Mouse (Mus musculus) intestine, embryonic 15.5 days (tissue): ENCODE data around the gene Sox9. TPM values are rescaled to one million over a fixed set of nuclear protein-coding genes. Genes with fewer than 3 reads are reported as not detected.

Experiments
- ATAC-seq: fragments of 200-750 bp; cut with Nextera tagmentation; 2 replicates; pipeline ENCODE4 v1.8.0; 2017; ENCODE audit warnings: moderate TSS enrichment, moderate library complexity
- H3K27ac ChIP-seq: fragments of 300-500 bp; sonication (generic); 2 replicates; pipeline ENCODE4 v1.5.1; 2015; ENCODE audit warnings: mild to moderate bottlenecking, inconsistent platforms
- H3K27me3 ChIP-seq: fragments of 300-500 bp; sonication (generic); replicated peaks from 2 replicates; pipeline ENCODE4 v1.6.1; 2015; ENCODE audit warnings: inconsistent platforms
- H3K36me3 ChIP-seq: fragments of 300-500 bp; sonication (generic); 2 replicates; pipeline ENCODE4 v1.6.1; 2015; ENCODE audit warnings: inconsistent platforms
- H3K4me1 ChIP-seq: fragments of 300-500 bp; sonication (generic); replicated peaks from 2 replicates; pipeline ENCODE4 v1.6.1; 2015; ENCODE audit warnings: inconsistent platforms
- H3K4me2 ChIP-seq: fragments of 300-500 bp; sonication (generic); replicated peaks from 2 replicates; pipeline ENCODE4 v1.6.1; 2015; ENCODE audit warnings: mild to moderate bottlenecking, inconsistent platforms
- H3K4me3 ChIP-seq: fragments of 300-500 bp; sonication (generic); replicated peaks from 2 replicates; pipeline ENCODE4 v1.5.1; 2015; ENCODE audit warnings: inconsistent platforms
- H3K9ac ChIP-seq: fragments of 300-500 bp; sonication (generic); 2 replicates; pipeline ENCODE4 v1.6.1; 2015; ENCODE audit warnings: inconsistent platforms
- H3K9me3 ChIP-seq: fragments of 300-500 bp; sonication (generic); 2 replicates; pipeline ENCODE4 v1.6.1; 2016; ENCODE audit warnings: inconsistent platforms
- WGBS: fragments of 180-500 bp; shearing (Covaris S2); methylation state at CpG from one replicate; pipeline ENCODE4 v1.1.7; 2015; 5-methylcytosine and 5-hydroxymethylcytosine counted together
- polyA plus RNA-seq: library from polyadenylated mRNA; unstranded; fragments of >200 nt; fragmentation: Nextera tagmentation; extraction: Ambion mirVana; gene quantifications from 2 replicates; pipeline ENCODE4 v1.2.1, GENCODE M21; 2015

The Sox9 gene
- polyA plus RNA-seq, result 35.0 and 41.2 TPM in 2 replicates

DNA sequence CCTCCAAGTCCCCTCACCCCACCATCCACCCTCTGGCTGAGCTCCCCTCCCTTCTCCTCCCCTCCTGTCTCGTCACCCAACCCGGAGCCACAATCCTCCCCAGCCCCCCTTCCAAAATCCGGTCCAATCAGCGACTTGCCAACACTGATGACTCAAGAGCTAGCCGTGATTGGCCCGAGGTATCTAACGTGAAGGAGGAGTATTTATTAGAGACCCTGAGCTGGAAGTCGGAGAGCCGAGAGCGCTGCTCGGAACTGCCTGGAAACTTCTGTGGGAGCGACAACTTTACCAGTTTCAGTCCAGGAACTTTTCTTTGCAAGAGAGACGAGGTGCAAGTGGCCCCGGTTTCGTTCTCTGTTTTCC lies at the start of gene Sox9:
Sox9 (plus strand) TSS at position 231 of the 363 bp plus-strand sequence.
- under 1% methylated on average over 15 of the region's 15 CpGs for WGBS
- H3K27me3 ChIP-seq, result peaks cover 15% of the 10 kb centered on the region
- H3K27ac ChIP-seq, result peak within 1 kb of the TSS; percentile 80
- no peaks in the 10 kb centered on the region for H3K36me3 ChIP-seq
- peak within 1 kb of the TSS; percentile 70 for H3K4me3 ChIP-seq
- peaks cover 31% of the 10 kb centered on the region for H3K4me1 ChIP-seq
- H3K9ac ChIP-seq, result peak within 1 kb of the TSS; percentile 65
- H3K9me3 ChIP-seq, result no peaks in the 10 kb centered on the region
- H3K4me2 ChIP-seq, result peak within 1 kb of the TSS; percentile 93
- peak; percentile 80 for ATAC-seq

DNA sequence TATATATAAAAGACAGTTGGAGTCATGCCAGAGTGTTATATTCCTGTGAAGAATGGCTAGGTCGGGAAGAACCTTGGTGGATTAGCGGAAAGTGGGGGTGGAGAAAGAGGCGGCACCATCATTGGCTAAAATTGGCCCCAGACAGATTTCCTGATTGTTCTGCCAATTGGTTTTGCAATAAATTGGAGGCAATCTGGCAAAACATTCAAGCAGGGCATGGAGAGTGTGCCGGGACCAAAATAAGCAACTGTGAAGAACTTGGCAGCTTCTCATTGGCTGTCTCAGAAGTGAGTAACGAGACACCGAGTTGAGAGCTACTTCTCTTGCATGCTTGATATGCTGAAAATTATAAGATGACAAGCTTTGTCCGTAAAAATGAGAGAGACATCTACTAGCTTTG lies 49.6 kb upstream of the Sox9 start:
- H3K27ac ChIP-seq, result no peak overlapping the region
- no peaks in the 10 kb centered on the region for H3K4me1 ChIP-seq
- no peaks in the 10 kb centered on the region for H3K9me3 ChIP-seq
- H3K36me3 ChIP-seq, result no peaks in the 10 kb centered on the region
- no peaks in the 10 kb centered on the region for H3K27me3 ChIP-seq
- H3K4me3 ChIP-seq, result no peak overlapping the region
- no peak overlapping the region for H3K4me2 ChIP-seq
- no peak overlapping the region for H3K9ac ChIP-seq
- no peak for ATAC-seq
- 74% methylated on average over 7 of the region's 7 CpGs for WGBS

DNA sequence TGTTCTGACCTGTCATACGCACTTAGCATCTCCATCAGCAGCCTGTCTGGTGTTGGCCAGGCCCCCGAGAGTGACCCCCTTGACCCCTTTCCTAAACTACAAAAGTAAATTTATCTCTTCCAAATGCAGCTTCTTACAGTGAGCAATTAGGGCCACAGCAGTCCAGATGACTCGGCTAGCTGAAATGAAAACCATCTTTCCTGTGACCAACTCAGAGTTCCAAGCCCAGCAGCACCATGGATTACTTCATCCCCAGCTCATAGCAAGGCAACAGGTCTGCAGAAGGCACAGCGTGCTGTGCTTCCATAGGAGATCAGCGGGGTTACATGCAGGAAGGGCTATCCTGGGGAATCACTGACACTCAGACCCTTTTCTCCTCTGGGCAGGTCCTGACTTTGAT lies 45.0 kb upstream of the Sox9 start:
- no peak overlapping the region for H3K27ac ChIP-seq
- no peak overlapping the region for H3K9ac ChIP-seq
- H3K4me1 ChIP-seq, result no peaks in the 10 kb centered on the region
- no peak for ATAC-seq
- no peaks in the 10 kb centered on the region for H3K27me3 ChIP-seq
- no peaks in the 10 kb centered on the region for H3K36me3 ChIP-seq
- H3K4me2 ChIP-seq, result no peak overlapping the region
- 63% methylated on average over 5 of the region's 5 CpGs for WGBS
- no peaks in the 10 kb centered on the region for H3K9me3 ChIP-seq
- H3K4me3 ChIP-seq, result no peak overlapping the region

DNA sequence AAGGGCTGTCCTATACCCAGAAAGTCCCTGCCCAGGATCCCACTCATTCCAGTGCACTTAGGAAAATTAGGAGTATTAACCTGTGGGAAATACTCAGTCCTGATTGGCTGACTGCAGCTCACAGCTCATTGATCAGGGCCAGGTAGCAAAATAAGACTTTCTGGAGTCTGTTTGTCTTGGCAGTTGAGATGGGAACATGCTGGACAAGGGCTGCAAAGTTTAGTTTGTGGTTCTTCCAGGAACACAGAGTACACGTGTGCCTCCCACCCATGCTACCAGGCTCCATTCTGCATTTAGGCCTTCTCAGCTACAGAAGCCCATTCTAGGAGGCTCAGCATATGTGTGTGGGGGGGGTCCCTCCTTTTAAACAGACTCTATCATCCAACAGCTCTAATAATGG lies 42.3 kb upstream of the Sox9 start:
- Histone ChIP-seq H3K4me1 (no peaks in the 10 kb centered on the region), H3K9me3 (no peaks in the 10 kb centered on the region), H3K4me3 (no peak overlapping the region), H3K27ac (no peak overlapping the region), H3K36me3 (no peaks in the 10 kb centered on the region), H3K9ac (no peak overlapping the region), H3K27me3 (no peaks in the 10 kb centered on the region), H3K4me2 (no peak overlapping the region)
- WGBS, result 85% methylated on average over 1 of the region's 1 CpGs
- ATAC-seq, result no peak

DNA sequence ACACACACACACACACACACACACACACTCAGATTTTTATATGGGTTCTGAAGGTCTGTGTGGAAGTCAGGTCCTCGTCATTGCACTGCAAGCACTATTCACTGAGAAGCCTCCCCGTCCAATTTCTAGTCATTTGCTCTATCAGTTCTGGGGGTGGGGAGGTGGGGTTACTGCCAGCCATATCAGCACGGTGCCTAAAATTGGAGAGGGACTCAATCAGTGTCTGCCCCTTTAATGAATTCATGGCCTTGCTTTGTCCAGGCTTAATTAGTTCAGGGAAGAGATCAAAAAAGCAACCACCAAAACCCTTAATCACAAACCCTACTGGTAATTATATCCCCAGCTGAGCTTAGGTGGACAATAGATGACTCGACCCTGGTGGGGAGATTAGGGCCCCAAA lies 25.5 kb upstream of the Sox9 start:
- no peak overlapping the region for H3K27ac ChIP-seq
- H3K9ac ChIP-seq, result no peak overlapping the region
- ATAC-seq, result no peak
- no peaks in the 10 kb centered on the region for H3K36me3 ChIP-seq
- no peak overlapping the region for H3K4me3 ChIP-seq
- H3K4me2 ChIP-seq, result no peak overlapping the region
- no peaks in the 10 kb centered on the region for H3K9me3 ChIP-seq
- 57% methylated on average over 4 of the region's 4 CpGs for WGBS
- H3K27me3 ChIP-seq, result no peaks in the 10 kb centered on the region
- no peaks in the 10 kb centered on the region for H3K4me1 ChIP-seq

DNA sequence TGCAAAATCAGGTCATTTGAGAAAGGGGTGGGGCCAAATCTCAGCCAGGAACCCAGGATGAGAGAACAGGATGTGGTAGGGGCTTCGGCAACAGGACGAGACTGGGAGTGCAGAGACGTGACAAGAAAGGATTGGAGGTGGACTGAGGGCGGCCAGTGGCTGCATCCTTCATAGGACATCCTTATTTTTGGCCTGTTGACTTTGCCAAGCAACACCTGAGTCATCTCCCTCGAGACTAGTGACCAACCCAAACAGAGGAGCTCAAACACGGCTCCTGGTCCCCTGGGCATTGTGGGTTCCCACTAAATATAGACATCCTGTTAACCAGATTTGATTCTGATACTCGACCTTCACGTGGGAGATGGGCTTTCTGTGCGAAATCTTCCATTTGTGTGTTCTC lies 24.0 kb upstream of the Sox9 start:
- Histone ChIP-seq H3K27ac (no peak overlapping the region), H3K4me1 (no peaks in the 10 kb centered on the region), H3K36me3 (no peaks in the 10 kb centered on the region), H3K4me3 (no peak overlapping the region), H3K27me3 (no peaks in the 10 kb centered on the region), H3K9me3 (no peaks in the 10 kb centered on the region), H3K9ac (no peak overlapping the region), H3K4me2 (no peak overlapping the region)
- ATAC-seq, result no peak
- WGBS, result 75% methylated on average over 9 of the region's 9 CpGs

DNA sequence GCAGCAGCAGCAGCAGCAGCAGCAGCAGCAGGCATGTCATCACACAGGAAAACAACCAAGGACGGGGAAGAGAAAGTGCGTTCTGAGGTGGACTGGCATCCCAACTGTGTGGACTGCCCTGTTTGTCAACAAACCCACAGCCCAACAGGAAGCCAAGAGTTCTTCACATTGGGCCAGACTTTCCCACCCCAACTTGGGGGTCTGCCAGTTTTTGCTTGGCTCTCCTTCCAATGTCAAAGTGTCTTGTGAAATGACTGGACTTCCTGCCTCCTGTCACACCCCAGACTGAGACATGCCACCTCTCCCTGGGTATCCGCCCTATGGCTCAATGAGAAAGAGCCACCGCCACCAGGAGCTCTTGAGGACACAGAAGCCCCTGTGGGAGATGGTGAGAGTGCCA lies 15.1 kb upstream of the Sox9 start:
- no peak overlapping the region for H3K4me2 ChIP-seq
- no peak overlapping the region for H3K9ac ChIP-seq
- no peak overlapping the region for H3K27ac ChIP-seq
- no peaks in the 10 kb centered on the region for H3K9me3 ChIP-seq
- no peaks in the 10 kb centered on the region for H3K36me3 ChIP-seq
- H3K4me1 ChIP-seq, result no peaks in the 10 kb centered on the region
- H3K4me3 ChIP-seq, result no peak overlapping the region
- 90% methylated on average over 4 of the region's 4 CpGs for WGBS
- no peaks in the 10 kb centered on the region for H3K27me3 ChIP-seq
- no peak for ATAC-seq

DNA sequence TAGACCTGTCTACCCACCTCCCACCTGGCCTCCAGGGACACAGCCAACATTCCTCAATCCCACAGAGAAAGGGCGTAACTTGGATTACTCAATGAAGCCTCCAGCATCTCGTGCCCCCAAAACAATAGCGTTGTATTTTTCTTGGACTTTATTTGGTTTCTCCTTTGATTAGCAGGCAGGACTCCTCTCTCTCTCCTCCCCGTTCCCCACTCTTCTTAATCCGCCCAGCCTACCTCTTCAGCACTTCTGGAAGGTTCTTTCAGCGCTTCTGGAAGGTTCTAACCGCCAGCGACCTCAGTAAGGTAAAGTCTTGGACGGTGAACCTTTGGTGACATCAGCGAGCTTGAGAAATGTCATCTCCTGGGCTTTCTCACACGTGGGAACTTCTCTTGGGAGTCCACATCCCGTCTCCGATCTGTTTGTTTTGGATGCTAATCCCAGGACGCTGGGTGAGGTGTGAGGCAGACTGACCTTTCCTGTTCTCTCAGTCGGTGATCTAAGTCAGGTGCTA lies 14.4 kb upstream of the Sox9 start:
- WGBS, result 81% methylated on average over 15 of the region's 15 CpGs
- Histone ChIP-seq H3K27ac (no peak overlapping the region), H3K4me1 (no peaks in the 10 kb centered on the region), H3K27me3 (no peaks in the 10 kb centered on the region), H3K9me3 (no peaks in the 10 kb centered on the region), H3K36me3 (no peaks in the 10 kb centered on the region), H3K4me3 (no peak overlapping the region), H3K4me2 (no peak overlapping the region), H3K9ac (no peak overlapping the region)
- ATAC-seq, result no peak

DNA sequence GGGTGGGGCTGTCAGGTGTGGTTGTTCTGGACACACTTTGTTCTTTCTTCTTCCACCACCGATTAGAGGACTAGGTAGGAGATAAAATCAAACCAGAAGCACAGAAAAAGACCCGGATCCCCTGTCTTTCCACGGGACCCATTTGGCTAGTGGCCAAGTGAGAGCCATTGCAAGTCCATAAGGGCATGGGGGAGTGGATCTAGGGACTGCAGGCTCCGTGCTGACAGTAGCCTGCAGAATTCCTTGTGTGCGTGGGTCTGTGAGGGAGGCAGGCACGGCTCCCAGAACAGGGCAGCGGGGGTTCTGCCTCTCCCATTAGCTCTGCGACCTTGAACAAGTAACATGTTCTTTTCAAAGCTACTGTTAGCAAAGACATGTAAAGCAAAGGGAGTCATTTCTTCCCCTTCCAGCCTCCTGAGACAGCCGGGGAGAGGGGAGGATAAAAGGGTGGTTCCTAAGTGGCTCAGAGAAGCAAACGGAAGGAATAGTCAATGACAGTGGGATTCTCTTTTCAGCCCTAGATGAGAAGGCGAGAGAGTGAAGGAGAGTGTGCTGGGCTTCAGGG lies 9.2 kb upstream of the Sox9 start:
- H3K27ac ChIP-seq, result no peak overlapping the region
- H3K9ac ChIP-seq, result no peak overlapping the region
- no peak overlapping the region for H3K4me2 ChIP-seq
- H3K36me3 ChIP-seq, result no peaks in the 10 kb centered on the region
- 39% methylated on average over 11 of the region's 11 CpGs for WGBS
- ATAC-seq, result 0 out of 2 replicates have a peak, but pooled peaks have one; percentile 20
- no peaks in the 10 kb centered on the region for H3K4me1 ChIP-seq
- no peak overlapping the region for H3K4me3 ChIP-seq
- peaks cover 7% of the 10 kb centered on the region; the same call in 1 of the 2 replicates for H3K27me3 ChIP-seq
- no peaks in the 10 kb centered on the region for H3K9me3 ChIP-seq

DNA sequence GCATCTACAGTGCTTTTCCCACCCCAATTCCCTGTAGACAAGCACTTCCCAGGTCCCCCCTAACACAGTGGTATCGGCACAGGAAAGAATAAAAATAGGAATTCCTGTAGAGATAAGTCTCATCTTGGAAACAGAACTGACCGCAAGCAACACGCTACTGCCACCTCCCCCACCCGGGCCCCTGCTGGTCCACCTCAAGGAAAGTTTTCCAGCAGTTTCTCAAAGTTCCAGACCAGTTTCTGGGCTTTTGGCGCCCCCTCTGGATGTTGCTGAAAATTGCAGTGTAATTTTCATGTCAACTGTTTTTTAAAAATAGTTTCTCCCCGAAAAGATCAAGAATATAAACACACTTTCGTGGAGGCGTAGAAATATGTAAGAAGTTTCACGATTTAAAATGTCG lies 2.3 kb upstream of the Sox9 start:
- ATAC-seq, result no peak
- 1% methylated on average over 10 of the region's 10 CpGs for WGBS

DNA sequence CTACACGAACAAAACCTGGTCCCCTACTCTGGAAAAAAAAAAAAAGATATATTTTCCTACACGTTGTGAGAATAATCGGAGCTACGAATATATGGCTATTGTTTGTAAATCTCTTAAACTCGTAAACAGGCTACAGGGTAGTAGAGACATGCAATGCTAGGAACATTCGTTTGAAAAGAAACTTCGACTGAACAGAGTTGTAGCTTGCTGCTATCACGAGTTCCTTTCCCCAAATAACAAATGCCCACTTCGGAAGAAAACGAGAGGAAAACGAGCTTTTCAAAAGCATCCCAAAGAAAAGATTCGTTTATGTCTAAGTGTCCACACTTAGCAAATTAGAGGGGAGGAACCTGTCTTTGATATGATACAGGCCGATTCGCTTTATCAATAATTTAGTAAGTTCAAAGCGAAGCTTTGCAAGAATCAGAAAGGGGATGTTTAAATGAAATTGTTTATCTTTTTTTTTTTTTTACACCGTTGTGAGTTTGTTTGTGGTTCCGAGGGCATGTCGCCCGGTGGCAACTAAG lies 1.6 kb upstream of the Sox9 start:
- Histone ChIP-seq H3K27ac (no peak overlapping the region), H3K36me3 (no peaks in the 10 kb centered on the region), H3K27me3 (peaks cover 19% of the 10 kb centered on the region), H3K9me3 (no peaks in the 10 kb centered on the region), H3K9ac (no peak overlapping the region), H3K4me3 (peak overlapping the region; percentile 70; the same call in 1 of the 2 replicates), H3K4me1 (peaks cover 31% of the 10 kb centered on the region), H3K4me2 (peak overlapping the region; percentile 93)
- no peak for ATAC-seq
- WGBS, result 16% methylated on average over 19 of the region's 19 CpGs

More for the DNA sequence above, 2.3 kb upstream of the Sox9 start:
- Histone ChIP-seq H3K9ac (no peak overlapping the region), H3K27ac (no peak overlapping the region), H3K4me3 (no peak overlapping the region), H3K4me2 (0 out of 2 replicates have a peak overlapping the region, but pooled peaks have one; percentile 13), H3K4me1 (peaks cover 25% of the 10 kb centered on the region), H3K36me3 (no peaks in the 10 kb centered on the region), H3K27me3 (peaks cover 19% of the 10 kb centered on the region), H3K9me3 (no peaks in the 10 kb centered on the region)

DNA sequence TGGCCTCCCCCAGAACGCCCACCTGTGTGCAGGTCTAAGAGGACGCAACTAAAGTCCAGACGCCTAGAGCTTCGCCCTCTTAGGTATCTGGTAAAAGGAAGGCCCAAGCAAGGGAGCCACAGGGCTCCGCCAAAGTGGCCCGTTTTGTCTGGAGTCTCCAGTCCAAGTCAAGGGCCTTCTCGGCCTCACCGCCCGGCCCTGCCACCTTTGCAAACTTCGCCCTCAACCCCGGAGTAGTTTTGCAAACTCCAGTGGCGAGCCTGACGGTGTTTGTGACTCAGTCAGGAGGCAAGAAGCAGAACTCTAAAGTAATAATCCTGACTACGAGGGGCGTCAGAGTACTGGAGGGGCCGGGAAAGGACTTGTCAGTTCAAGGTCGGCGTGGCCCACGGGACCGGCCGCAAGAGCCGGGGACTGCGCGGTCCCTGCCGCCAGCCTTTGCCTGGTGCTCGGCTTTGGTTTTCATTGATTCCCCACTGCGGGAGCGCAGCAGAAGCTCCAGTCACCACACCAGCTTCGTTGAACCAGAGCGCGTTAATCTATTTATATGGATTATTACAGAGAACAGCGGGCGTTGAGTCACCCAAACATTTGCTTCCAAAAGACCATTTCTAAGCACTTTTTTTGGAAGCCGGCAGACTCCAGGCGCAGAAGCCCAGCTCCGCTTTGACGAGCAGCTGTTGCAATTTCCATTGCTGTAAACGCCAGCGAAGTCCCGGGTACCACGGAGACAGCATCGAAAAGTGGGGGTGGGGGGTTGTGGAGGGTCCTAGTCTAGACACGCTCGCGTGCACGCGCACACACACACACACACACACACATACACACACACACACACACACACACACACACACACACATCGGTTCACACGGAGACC lies 751 bp upstream of the Sox9 start:
- Histone ChIP-seq H3K4me1 (peaks cover 31% of the 10 kb centered on the region), H3K36me3 (no peaks in the 10 kb centered on the region), H3K27ac (peak overlapping the region; percentile 36; the same call in 1 of the 2 replicates), H3K27me3 (peaks cover 19% of the 10 kb centered on the region), H3K4me3 (peak overlapping the region; percentile 70), H3K4me2 (peak overlapping the region; percentile 93), H3K9ac (peak overlapping the region; percentile 23; the same call in 1 of the 2 replicates), H3K9me3 (no peaks in the 10 kb centered on the region)
- WGBS, result 2% methylated on average over 49 of the region's 49 CpGs
- ATAC-seq, result peak; percentile 40
